Mouse (Mus musculus) embryonic facial prominence, embryonic 14.5 days (tissue): ENCODE results near the gene Cby1. TPM values are rescaled to one million over a fixed set of nuclear protein-coding genes. Genes with fewer than 3 reads are reported as not detected.

Source experiments
- ATAC-seq: fragments of 200-750 bp; cut with Nextera tagmentation; 2 replicates; pipeline ENCODE4 v1.8.0; 2017; ENCODE audit warnings: low read depth, moderate number of reproducible peaks, moderate TSS enrichment
- DNase-seq: peaks from one replicate; pipeline ENCODE4 v3.0.0-alpha.2; 2015; ENCODE audit warnings: low spot score
- H3K27ac ChIP-seq: fragments of 300-500 bp; sonication (generic); replicated peaks from 2 replicates; pipeline ENCODE4 v1.5.1; 2014; ENCODE audit warnings: low read depth, mild to moderate bottlenecking, low read length, moderate library complexity
- H3K27me3 ChIP-seq: fragments of 300-500 bp; sonication (generic); replicated peaks from 2 replicates; pipeline ENCODE4 v1.6.1; 2014; ENCODE audit warnings: low read length; ENCODE audit not compliant: control insufficient read depth, insufficient read depth
- H3K36me3 ChIP-seq: fragments of 300-500 bp; sonication (generic); 2 replicates; pipeline ENCODE4 v1.6.1; 2014; ENCODE audit warnings: low read length, mixed read lengths; ENCODE audit not compliant: control insufficient read depth, insufficient read depth
- H3K4me1 ChIP-seq: fragments of 300-500 bp; sonication (generic); 2 replicates; pipeline ENCODE4 v1.6.1; 2014; ENCODE audit warnings: antibody characterized with exemption, low read length; ENCODE audit not compliant: control insufficient read depth, insufficient read depth
- H3K4me2 ChIP-seq: fragments of 300-500 bp; sonication (generic); 2 replicates; pipeline ENCODE4 v1.6.1; 2014; ENCODE audit warnings: low read depth, mild to moderate bottlenecking, low read length, moderate library complexity, mixed read lengths
- H3K4me3 ChIP-seq: fragments of 300-500 bp; sonication (generic); 2 replicates; pipeline ENCODE4 v1.5.1; 2014; ENCODE audit warnings: low read depth, mild to moderate bottlenecking, low read length
- H3K9ac ChIP-seq: fragments of 300-500 bp; sonication (generic); 2 replicates; pipeline ENCODE4 v1.6.1; 2014; ENCODE audit warnings: low read depth, mild to moderate bottlenecking, low read length, moderate library complexity, mixed read lengths
- H3K9me3 ChIP-seq: fragments of 300-500 bp; sonication (generic); 2 replicates; pipeline ENCODE4 v1.6.1; 2016; ENCODE audit warnings: low read length; ENCODE audit not compliant: control insufficient read depth
- WGBS: fragments of 180-500 bp; shearing (Covaris S2); extraction: QIAGEN DNeasy Blood & Tissue Kit; methylation state at CpG from one replicate; pipeline ENCODE4 v1.1.7; 2014; 5-methylcytosine and 5-hydroxymethylcytosine counted together
- polyA plus RNA-seq: library from polyadenylated mRNA; unstranded; fragments of >200 nt; fragmentation: Nextera tagmentation; extraction: Ambion mirVana; gene quantifications from 2 replicates; pipeline ENCODE4 v1.2.1, GENCODE M21; 2014

The Cby1 gene
- polyA plus RNA-seq, 1 experiment from 2014 or later, result 52.3 TPM

DNA sequence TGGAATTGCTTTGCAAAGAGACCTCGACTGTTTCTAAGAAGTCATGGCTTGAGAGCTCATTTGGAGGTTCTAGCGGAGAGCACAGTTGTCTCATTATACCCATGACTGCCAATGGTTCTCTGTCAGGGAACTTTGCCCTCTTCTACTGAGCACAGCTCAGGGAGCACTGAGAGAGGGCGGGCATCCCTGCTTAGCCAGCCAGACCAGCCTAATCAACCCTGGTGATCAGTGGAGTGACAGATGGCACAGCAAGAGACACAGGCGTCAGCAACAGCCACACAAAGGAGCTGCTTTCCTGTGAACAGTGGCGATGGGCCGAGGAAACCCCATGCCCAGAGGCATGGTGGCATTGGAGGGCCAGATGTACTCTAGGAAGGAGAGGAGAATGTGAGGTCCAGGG is 38.0 kb downstream of the Cby1 start:
- ATAC-seq (no peak; the same call in 1 of the 2 replicates), DNase-seq (no peak)
- Histone ChIP-seq H3K4me2 (no peak overlapping the region), H3K27me3 (no peaks in the 10 kb centered on the region), H3K9me3 (no peaks in the 10 kb centered on the region), H3K9ac (no peak overlapping the region), H3K27ac (no peak overlapping the region), H3K36me3 (peaks cover 28% of the 10 kb centered on the region; the same call in 1 of the 2 replicates), H3K4me3 (no peak overlapping the region), H3K4me1 (peaks cover 4% of the 10 kb centered on the region; the same call in 1 of the 2 replicates)
- WGBS, result 76% methylated on average over 6 of the region's 6 CpGs

GRCm38 (mm10) chr15:79697558-79698187 is 38.7 kb downstream of the Cby1 start:
- 77% methylated on average over 9 of the region's 9 CpGs for WGBS

DNA sequence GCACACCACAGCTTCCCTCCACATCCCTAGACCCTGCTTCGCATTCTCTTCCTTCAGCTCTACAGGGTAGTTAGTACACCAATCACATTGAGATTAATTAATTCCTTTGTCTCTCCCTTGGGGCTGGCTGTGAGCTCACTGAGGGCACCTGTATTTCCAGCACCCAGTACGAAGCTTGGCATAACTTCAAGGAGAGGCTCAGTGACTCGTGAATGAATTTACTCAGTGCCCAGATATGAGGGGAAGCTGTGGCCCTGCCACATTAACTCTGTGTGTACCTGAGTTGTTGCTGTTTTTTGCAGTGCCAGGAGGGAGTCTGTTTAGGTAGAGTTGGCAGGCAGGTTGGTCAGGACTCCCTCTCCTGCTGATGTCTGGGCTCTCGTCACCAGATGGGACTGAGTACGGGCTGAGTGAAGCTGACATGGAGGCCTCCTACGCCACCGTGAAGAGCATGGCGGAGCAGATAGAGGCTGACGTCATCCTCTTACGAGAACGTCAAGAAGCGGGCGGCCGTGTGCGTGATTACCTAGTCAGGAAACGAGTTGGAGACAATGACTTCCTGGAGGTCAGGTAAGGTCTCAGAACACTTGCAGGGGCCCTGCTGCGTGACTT is 47.7 kb downstream of the Cby1 start:
- no peak overlapping the region for H3K4me3 ChIP-seq
- H3K9me3 ChIP-seq, result no peaks in the 10 kb centered on the region
- no peak overlapping the region for H3K9ac ChIP-seq
- WGBS, result 87% methylated on average over 17 of the region's 17 CpGs
- no peak overlapping the region for H3K27ac ChIP-seq
- H3K36me3 ChIP-seq, result peaks cover 45% of the 10 kb centered on the region
- ATAC-seq, result no peak
- H3K4me2 ChIP-seq, result no peak overlapping the region
- DNase-seq, result no peak
- H3K4me1 ChIP-seq, result no peaks in the 10 kb centered on the region
- no peaks in the 10 kb centered on the region for H3K27me3 ChIP-seq

More at GRCm38 (mm10) chr15:79697558-79698187, 38.7 kb downstream of the Cby1 start:
- no peaks in the 10 kb centered on the region for H3K9me3 ChIP-seq
- no peak overlapping the region for H3K9ac ChIP-seq
- ATAC-seq (0 out of 2 replicates have a peak, but pooled peaks have one; percentile 33), DNase-seq (no peak)
- peaks cover 3% of the 10 kb centered on the region; the same call in 1 of the 2 replicates for H3K4me1 ChIP-seq
- no peak overlapping the region for H3K4me2 ChIP-seq
- no peak overlapping the region for H3K27ac ChIP-seq
- no peak overlapping the region for H3K4me3 ChIP-seq
- H3K36me3 ChIP-seq, result peaks cover 28% of the 10 kb centered on the region; the same call in 1 of the 2 replicates
- no peaks in the 10 kb centered on the region for H3K27me3 ChIP-seq

GRCm38 (mm10) chr15:79708229-79708822 is 49.3 kb downstream of the Cby1 start:
- no peaks in the 10 kb centered on the region for H3K9me3 ChIP-seq
- no peaks in the 10 kb centered on the region for H3K27me3 ChIP-seq
- H3K4me2 ChIP-seq, result no peak overlapping the region
- H3K4me3 ChIP-seq, result no peak overlapping the region
- H3K4me1 ChIP-seq, result no peaks in the 10 kb centered on the region
- no peak overlapping the region for H3K9ac ChIP-seq
- 89% methylated on average over 5 of the region's 5 CpGs for WGBS
- ATAC-seq (no peak), DNase-seq (no peak)
- no peak overlapping the region for H3K27ac ChIP-seq
- peaks cover 60% of the 10 kb centered on the region for H3K36me3 ChIP-seq

DNA sequence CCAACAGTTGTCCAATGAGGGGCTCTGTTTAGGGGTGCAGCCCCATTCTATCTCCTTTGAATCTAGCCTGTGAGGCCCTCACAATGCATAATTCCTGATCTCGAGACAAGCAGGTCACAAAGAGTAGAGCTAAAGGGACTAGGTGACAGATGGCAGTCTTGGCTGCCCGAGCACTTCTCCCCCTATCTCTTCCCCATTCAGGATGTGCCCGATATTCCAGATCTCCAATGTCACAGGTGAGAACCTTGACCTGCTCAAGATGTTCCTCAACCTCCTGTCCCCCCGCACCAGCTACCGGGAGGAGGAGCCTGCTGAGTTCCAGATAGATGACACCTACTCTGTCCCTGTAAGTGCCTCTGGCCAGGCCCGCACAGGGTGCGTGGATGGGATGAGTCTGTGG is 56.6 kb downstream of the Cby1 start:
- Histone ChIP-seq H3K4me3 (no peak overlapping the region), H3K9me3 (no peaks in the 10 kb centered on the region), H3K27me3 (no peaks in the 10 kb centered on the region), H3K4me2 (no peak overlapping the region), H3K4me1 (no peaks in the 10 kb centered on the region), H3K9ac (no peak overlapping the region), H3K36me3 (peaks cover 96% of the 10 kb centered on the region), H3K27ac (no peak overlapping the region)
- 94% methylated on average over 7 of the region's 7 CpGs for WGBS
- no peak for ATAC-seq
- no peak for DNase-seq

DNA sequence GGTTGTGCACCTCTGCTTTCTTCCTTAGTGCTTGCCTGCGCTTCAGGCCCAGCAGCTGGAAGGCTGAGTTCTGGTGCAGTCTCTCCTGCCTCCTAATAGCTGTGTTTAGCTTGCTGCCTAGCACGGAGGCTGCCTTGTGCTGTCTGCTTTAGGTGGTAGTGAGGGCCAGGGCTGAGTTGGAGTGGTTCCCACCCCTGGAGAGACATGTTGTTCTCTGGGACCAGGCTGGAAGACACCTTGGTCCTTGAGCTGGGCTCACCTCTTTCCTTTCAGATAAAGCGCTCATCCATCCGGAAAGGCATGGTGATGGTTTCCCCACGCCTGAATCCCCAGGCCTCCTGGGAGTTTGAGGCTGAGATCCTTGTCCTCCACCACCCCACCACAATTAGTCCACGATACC is 57.7 kb downstream of the Cby1 start:
- no peak for ATAC-seq
- Histone ChIP-seq H3K27me3 (no peaks in the 10 kb centered on the region), H3K4me2 (no peak overlapping the region), H3K9ac (no peak overlapping the region), H3K27ac (no peak overlapping the region), H3K4me1 (no peaks in the 10 kb centered on the region), H3K9me3 (no peaks in the 10 kb centered on the region), H3K4me3 (no peak overlapping the region), H3K36me3 (peaks cover 91% of the 10 kb centered on the region)
- 88% methylated on average over 6 of the region's 6 CpGs for WGBS
- no peak for DNase-seq

Other genes starting within 250 kb of the Cby1 start
- gene Csnk1e, start 203.6 kb upstream of the Cby1 start, polyA plus RNA-seq, result 75.3 and 76.3 TPM in 2 replicates
- 0.07 and 0.09 TPM in 2 replicates for gene Kcnj4, start 154.0 kb upstream of the Cby1 start, polyA plus RNA-seq
- 149 and 157 TPM in 2 replicates for gene Kdelr3, start 142.8 kb upstream of the Cby1 start, polyA plus RNA-seq
- 80.0 and 81.6 TPM in 2 replicates for gene Ddx17, start 112.5 kb upstream of the Cby1 start, polyA plus RNA-seq
- 1.8 and 2.6 TPM in 2 replicates for gene Dmc1, start 54.1 kb upstream of the Cby1 start, polyA plus RNA-seq
- gene Fam227a, start 243 bp upstream of the Cby1 start, polyA plus RNA-seq, result 0.85 and 1.3 TPM in 2 replicates
- gene Tomm22, start 11.7 kb downstream of the Cby1 start, polyA plus RNA-seq, result 208 and 234 TPM in 2 replicates
- 19.0 and 19.9 TPM in 2 replicates for gene Josd1, start 28.7 kb downstream of the Cby1 start, polyA plus RNA-seq
- gene Gtpbp1, start 31.6 kb downstream of the Cby1 start, polyA plus RNA-seq, result 27.2 and 28.4 TPM in 2 replicates
- gene Sun2, start 83.3 kb downstream of the Cby1 start, polyA plus RNA-seq, result 5.9 and 6.4 TPM in 2 replicates
- gene Dnal4, start 118.7 kb downstream of the Cby1 start, polyA plus RNA-seq, result 50.0 and 59.5 TPM in 2 replicates
- 3.2 and 3.4 TPM in 2 replicates for gene Nptxr, start 145.6 kb downstream of the Cby1 start, polyA plus RNA-seq
- 0.80 TPM in 1 of 2 replicates, not detected in the other for gene Npcd, start 175.0 kb downstream of the Cby1 start, polyA plus RNA-seq
- 50.2 and 54.4 TPM in 2 replicates for gene Cbx6, start 175.5 kb downstream of the Cby1 start, polyA plus RNA-seq
- 16.1 and 17.3 TPM in 2 replicates for gene Apobec3, start 232.5 kb downstream of the Cby1 start, polyA plus RNA-seq